Mouse (Mus musculus): ENCODE measurements around the gene Foxf1.

Gene Foxf1

DNA sequence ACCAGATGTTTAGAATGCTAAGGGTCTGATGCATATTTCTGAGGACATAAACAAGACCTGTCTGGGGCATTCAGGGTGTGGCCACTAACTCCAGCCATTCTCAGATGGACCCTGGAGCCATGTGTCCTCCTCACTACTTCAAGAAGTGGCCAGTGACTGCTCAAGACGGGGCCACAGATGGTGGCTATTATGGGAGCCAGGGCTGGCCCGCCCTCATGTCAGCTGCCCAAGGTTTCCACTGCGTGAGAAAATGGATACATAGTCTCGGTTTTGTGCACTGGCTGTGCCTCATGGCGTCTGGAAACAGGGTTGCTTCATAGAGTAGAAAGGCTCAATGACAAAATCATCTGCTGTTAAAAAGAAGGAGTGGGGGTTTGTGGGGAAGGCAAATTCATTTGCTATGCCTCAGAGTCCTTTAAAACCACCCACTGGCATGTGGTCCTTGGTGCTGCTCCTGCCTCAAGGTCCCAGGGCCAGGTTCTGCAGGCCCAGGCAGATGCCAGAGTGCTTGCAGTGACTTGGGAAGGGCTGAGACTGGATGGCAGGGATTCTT, 48.9 kb downstream of the Foxf1 start:
- no peak for DNase-seq

DNA sequence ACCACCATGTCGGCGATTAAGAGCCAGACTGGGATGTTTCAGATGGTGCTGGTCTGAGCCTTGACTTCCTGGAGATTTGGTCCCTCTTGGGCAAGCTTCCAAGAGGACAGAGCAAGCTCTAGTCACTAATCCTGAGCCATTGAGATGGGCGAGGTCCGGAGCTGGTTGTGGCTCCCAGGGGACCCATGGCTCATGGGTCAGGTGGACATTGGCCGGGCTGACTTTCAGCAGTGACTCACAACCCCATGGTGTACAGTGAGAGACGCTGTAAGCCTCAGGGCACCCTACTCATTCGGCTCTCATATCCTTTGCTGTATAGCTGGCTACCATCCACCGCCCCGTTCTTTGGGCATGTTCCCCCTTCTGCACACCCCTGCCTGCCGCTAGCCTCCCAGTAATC, 49.9 kb downstream of the Foxf1 start:
- DNase-seq, result no peak

DNA sequence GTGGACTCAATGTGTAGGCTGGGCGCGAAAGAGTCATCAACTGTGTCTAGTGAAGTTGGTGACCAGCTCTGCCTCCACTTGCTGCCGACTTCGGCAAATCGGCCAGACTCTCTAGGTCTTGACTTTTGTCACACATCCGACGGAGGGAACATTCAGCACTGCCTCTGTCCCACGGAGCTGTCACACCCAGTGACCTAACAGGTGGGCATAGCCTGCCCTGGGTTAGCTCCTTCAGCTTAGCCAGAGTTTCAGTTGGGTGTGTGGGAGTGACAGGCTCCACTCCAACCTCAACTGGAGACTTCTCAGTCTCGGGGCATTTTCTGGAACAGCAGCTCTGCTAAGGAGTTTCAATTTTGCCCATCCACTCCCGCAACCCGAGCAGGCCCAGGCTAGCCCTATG, 50.3 kb downstream of the Foxf1 start:
- no peak for DNase-seq

DNA sequence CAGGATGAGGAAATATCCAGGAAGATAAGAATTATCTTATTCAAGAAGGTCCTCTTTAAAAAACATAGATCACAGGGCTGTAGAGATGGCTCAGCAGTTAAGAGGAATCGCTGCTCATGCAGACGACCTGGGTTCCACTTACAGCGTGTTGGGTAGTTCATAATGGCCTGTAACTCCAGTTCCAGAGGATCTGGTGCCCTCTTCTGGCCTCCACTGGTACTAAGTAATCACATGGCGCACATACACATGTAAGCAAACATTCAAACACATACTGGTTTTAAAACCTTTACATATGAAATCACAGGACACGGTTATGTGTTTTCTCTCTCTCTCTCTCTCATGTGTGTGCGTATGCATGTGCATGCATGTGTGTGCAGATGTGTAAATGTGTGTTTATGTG, 52.7 kb downstream of the Foxf1 start:
- DNase-seq, result no peak
